Mouse (Mus musculus): ENCODE results near the gene Ccdc149.

Gene Ccdc149

DNA sequence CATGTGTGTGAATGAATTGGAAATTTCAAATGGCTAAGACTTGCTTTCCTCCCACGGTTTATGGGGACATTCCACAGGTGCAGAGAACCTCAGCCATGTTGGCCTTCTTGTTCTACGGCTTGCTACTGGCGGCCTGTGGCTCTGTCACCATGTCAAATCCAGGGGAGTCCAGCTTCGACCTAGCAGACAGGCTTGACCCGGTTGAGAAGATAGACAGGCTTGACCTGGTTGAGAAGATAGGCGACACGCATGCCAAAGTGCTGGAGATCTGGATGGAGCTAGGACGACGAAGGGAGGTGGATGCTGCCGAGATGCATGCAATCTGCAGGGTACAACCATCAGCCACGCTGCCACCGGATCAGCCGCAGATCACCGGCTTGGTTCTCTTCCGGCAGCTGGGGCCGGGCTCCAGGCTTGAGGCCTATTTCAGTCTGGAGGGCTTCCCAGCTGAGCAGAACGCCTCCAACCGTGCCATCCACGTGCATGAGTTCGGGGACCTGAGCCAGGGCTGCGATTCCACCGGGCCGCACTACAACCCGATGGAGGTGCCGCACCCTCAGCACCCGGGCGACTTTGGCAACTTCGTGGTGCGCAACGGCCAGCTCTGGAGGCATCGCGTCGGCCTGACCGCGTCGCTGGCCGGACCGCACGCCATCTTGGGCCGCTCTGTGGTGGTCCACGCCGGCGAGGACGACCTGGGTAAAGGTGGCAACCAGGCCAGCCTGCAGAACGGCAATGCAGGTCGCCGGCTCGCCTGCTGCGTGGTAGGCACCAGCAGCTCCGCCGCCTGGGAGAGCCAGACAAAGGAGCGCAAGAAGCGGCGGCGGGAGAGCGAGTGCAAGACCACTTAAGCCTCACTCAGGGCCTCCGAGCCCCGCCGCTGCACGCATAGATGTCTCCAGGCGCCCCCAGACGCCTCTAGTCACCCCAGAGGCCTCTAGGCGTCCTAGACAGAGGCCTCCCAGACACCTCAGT lies 103.2 kb downstream of the Ccdc149 start:
- peak; percentile 20 for DNase-seq

DNA sequence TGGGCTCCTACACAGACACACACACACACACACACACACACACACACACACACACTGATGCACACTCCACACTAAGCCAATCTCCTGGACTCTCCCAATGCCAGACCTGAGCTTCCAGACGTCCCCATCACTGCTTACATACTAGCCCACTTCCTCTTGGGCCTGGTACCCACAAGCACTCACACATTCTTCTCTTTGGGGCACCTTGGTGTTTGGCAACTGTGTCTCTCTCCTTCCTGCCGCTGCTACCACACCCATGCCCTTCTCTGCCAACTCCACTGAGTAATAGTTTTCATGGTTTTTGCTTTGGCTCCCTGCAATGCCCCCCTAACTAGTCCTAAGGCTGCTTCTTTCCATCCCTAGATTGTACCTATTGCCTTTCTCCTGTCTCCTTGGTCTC lies 104.7 kb downstream of the Ccdc149 start:
- DNase-seq = no peak

DNA sequence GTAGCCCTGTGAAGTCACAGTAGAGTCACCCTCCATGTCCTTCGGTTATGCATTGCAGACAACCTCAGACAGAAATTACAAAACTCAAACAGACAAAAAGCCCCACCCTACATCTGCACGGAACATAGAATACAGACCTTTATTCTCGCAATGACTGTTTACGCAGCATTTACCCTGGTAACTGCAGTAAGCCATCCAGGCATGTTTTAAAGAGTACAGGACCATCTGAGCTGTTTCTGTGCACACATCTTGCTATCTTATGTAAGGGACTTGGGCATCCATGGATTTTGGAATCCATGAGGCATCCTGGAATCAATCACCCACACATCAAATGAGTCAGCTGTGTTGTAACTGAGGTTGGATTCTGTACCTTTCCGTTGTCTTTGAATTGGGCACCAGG lies 105.4 kb downstream of the Ccdc149 start:
- no peak for DNase-seq

DNA sequence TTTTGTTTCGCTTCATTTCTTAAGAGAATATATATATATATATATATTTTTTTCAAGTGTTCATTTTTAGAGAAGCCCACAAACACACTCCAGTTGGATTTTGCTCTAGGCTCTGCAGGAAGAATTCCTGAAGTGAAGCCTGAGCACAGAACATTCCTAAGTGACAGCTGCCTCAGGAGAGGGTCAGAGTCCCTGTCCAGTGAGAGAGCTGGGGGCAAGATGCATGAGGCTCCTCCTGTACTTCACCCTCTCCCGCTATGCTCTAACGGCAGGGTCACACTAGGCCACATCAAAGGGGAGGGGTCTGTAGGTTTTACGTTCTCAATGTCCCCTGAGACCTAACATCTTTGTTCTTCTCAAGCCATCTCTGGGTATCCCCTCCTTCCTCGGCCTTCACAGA lies 106.8 kb downstream of the Ccdc149 start:
- no peak for DNase-seq

DNA sequence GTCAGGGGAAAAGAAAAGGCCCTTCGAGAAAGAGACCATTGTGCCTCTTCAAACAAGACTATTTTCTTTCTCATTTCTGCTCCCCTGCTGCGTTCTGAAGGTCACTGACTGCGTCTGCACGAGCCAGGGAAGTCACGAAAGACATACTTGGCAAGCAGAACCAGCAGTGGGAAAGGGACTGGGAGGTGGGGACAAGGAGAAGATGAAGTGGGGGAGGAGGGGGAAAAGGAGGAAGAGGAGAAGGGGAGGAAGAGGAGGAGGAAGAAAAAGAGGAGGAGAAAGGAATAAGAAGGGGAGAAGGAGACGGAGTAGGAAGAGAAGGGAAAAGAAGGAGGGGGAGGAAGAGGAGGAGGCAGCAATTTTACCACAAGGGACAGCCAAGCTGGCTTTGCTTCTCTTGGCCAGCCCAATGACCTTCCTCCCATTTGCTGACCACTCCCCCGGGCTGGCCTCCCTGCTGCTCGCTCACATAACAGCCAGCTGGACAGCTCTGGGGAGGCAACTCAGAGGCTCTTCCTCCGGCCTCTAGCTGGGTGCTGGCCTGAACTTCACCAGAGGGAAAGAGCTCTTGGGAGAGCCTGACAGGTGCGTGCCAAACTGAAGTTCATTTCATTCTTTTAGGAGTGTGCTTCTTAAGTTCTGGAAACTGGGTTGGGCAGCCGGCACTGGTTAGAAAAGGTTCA lies 107.7 kb downstream of the Ccdc149 start, which contains the start of gene Sod3:
Gene Sod3, plus strand, starts transcription at position 324 of the 683 bp plus-strand sequence.
- DNase-seq = peak; percentile 23

DNA sequence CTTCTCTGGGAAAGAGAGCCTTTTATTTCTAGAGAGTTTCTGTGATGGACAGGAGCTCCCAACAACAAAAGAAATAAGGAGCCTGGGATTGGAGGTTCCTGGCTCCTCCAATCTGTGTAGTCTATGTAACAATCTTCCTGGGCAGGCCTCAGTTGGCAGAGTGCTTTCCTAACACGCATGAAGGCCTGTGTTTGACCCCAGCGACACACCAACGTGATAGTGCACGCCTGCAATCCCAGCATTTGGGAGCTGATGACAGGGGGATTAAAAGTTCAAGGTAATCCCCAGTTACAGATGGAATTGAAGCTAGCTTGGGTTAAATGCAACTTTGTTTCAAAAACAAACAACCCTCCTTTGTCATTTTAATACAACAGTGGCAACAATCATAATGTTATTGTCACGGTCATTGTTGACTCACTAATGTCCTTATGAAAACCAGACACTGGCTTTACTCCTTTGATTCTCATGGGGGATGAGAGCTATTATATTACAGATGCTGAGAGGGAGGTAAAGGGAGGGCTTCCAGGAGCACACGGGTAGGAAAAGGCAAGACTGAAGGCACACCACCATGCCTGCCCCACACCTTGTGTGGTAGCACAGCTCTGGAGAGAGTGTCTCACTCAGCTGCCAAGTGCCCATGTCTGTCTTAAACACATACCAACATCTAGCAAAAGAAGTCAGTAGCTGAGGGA lies 108.4 kb downstream of the Ccdc149 start:
- no peak for DNase-seq

DNA sequence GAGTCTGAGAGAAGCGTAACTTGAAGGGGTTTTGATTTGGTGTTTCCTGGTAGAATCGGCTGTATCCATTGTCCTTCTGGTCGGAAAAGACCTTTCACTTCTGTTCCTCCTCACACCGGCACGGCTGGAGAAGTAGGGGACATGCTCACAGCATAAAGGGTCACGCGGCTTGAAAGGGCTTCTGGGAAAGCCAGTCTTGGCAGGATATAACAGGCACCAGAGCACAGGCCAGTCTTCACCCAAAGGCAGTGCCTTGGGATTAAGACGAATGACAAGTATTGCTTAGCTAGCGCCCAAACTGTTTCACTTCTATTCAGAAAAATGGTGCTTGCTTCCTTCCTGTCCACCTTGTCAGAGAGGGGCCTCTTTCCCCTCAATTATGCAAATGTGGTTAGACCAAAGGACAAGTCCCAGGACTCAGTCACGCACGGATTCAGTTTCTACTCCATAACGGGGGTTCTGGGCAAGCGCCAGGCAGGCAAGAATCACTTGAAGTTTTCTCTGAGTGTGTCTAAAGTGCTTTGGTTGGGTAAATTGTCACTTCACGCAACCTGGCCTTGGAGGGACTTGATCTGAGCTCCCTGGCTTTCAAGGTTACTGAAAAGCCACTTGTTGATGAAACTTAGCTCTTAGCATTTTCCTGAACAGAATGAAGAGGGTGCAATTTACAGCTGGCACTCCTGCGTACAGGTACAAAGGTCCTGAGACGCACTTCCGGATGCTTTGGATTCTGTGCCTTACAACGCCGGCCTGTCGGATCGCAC lies 110.9 kb downstream of the Ccdc149 start:
- no peak for DNase-seq

DNA sequence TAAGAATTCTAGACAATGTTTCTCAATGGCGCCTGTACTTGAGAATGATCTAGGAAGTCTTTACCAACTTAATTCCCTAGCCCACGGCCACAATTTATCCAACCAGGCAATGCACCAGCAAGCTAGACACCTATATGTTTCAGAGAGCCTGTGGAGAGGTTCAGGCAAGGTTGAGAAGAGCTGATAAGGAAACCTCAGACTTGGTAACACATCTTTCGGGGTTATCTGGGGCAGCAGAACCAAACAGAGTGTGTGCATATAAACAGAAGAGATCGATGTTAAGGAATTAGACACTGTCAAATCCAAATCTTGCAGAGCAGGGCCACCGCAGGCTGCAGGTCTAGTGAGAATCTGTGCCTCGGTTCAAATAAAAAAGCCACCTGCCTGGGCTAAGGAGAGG lies 113.2 kb downstream of the Ccdc149 start:
- no peak for DNase-seq

DNA sequence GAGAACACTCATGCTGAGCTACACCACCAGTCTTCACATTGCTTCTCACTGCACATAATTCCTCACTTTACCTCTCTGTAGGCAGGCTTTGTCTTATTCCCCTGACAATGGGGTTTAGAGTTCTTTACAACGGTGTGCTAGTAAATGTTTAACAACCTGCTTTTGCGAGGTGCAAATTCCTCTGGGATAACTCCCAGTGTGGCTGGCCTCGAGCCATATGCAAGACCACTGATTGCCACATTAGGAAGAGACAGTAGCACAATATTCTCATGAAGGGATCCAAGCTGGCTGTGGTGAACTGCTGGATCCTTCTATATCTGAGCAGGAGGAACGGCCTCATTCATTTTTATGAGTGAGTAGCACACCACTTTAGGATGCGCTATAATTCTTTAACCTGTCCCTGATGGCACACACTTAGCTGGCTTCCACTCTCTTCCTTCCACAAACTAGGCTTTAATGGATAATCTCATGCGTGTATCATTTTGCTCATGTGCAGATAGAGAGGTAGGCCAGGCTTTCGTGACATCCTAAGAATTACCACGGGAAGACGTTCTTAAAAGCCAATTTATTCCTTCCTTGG lies 114.1 kb downstream of the Ccdc149 start:
- no peak for DNase-seq

DNA sequence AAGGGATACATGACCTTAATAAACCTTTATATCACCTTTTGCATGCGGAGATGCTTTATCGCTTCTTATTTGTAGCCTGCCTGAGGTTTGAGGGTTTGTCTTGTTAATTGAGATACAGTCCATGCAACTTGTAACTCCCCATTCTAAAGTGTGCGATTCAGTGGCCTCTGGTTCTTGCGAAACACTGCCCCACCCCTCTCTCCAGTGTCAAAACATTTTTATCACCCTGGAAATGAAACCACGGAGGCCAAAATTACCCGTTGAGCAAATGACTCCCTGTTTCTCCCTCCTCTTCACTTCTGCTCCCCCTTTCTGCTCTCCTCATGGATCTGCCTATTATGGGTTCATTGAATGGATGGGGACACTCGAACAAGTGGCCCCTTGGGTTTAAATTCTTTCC lies 115.7 kb downstream of the Ccdc149 start:
- DNase-seq = no peak

DNA sequence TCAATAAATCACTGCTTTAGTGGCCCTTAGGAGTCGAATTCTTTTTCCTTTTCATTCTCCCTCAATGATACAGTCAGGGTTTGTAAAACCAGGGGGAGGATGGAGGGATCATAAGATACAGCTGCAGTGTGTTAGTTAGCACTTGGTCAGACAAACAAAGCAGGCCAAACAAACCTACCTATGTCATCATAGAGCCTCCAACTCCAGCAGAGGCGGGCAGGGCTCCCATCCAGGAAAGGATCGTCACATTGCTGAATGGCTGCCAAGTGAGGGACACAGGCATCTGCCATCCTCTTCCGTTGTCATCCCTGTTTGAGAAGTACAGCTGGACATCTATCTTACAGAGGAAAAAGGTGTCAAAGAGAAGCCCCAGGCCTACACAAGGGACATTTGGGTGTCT lies 116.9 kb downstream of the Ccdc149 start:
- no peak for DNase-seq

DNA sequence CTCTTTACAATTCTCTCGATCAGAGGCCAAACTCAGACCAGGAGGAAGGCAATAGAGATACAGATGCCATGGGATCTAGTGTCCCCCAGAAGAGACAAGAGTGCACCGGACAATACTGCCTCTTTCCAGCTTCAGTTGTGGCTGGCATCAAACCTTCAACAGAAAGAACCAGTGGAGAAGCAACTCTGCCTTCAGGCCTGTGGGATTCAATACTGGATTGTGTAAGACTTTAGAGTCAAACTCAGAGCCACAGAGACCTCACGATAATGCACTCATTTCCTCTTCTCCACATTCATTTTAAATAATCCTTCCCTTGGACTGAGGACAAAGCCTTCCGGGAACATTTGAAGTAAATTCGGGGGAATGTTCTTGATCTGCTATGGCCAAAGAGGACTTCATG lies 118.6 kb downstream of the Ccdc149 start:
- no peak for DNase-seq

DNA sequence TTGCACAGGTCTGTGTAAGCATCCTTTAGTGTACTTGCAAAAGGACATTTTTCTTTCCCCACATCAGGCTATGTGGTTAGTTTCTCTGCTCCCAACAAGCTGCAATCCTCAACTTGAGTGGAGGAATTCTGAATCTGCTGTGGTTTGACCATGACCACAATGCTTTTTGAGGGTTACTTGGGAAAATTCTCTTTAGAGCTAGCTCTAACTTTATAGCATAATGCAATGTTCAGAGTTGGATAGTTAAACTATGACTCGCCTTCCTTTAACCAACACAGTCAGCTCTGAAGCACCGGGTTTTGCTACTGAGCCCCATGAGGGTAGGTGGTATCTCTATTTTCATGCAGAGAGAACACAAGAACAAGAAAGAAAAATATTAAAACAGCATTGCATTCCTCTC lies 119.8 kb downstream of the Ccdc149 start:
- DNase-seq = no peak

DNA sequence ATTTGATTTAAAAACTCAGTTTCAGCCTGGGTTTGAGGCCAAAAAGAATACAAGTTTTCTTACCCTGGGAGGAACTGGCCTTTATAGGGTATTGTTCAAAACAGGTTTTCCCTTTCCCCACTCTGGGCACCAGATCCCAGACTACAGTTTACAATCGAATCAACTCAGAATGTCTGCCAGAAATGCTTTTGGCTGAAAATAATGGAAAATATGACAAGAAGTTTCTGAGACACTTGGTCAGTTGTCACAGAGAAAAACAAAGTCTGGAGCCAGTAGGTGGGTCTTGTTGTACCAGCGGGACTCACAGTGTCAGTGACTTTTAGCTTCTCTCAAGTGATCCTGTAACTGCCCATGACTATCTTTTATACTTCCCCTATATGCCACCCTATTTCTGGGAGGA lies 120.9 kb downstream of the Ccdc149 start:
- DNase-seq = no peak

DNA sequence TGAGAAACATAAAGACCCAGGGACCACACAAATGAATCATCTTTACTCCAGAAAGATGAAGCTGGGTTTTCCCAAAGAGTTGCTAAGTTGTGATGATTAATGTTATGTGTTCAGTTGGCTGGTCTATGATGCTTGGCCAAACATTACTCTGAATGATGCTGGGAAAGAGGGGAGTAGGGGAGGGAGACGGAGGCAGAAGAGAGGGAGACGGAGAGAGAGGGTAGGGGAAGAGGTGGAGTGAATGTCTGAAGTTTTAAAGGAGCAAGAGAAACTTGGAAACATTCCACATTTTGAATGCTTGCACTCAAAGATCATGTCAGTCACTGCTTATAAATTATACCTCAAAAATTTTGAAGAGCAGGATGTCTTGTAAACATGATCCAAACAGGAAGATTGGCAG lies 124.4 kb downstream of the Ccdc149 start:
- no peak for DNase-seq

DNA sequence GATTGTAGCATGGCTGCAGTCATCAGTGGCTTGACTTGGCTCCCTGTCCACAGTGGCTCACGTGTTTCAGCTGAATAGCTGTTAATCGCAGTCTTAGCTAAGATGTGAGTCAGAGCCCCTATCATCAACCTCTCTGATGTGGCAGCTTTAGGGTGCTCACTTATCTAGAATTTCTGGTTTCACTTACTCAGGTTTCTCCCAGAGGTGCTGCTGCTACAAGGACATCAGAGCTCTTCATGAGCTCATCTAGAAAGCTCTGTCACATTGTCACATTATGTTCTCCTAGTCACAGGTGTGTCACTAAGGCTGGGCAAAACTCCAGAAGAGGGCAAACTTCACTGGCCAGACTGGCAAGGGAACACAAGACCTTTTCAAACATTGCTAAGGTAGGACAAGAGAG lies 132.2 kb downstream of the Ccdc149 start:
- no peak for DNase-seq

DNA sequence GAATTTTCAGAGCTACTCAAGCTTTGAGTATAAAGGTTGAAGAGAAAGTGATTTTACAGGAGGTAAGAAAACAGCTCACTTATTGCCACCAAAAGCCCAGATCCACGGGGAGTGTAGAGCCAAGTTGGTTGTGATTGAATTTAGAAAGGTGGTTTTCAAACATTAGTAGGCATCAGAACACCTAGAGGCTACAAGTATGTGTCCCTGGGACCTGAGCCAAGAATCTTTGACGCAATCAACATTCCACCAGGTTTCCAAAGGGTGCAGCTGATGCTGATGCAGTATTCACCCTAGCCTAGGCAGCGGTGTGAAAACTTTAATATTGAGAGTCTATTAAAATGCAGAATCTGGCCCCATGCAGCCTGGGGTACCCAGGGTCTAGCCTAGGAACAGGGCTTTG lies 135.7 kb downstream of the Ccdc149 start:
- DNase-seq = no peak

DNA sequence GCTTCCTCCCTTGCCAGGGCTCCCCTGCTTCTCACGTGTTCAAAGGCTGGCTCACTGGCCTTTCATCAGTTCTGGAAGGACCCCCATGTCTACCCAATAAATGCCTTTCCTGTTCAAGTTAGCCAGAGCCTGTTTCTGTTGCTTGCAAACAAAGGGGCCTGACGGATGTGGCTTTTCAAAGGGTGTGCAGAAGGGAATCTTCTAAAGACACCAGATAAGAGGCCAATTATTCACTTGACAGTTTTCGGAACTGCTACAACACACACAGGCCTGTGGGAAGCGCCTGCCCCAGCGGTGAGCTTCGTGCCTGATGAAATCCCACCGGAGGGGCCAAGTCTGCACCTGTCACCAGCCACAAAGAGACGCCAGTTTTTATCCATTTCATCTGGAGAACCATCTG lies 139.2 kb downstream of the Ccdc149 start:
- no peak for DNase-seq

Measured in cerebellum, adult 9-11 months (tissue).